Mouse (Mus musculus) intestine, embryonic 16.5 days (tissue): ENCODE results near the gene Hspa12a. TPM values are rescaled to one million over a fixed set of nuclear protein-coding genes. Genes with fewer than 3 reads are reported as not detected.

Experiments used
- ATAC-seq: fragments of 200-750 bp; cut with Nextera tagmentation; 2 replicates; pipeline ENCODE4 v1.8.0; 2017; ENCODE audit warnings: moderate TSS enrichment, moderate library complexity
- H3K27ac ChIP-seq: fragments of 300-500 bp; sonication (generic); 2 replicates; pipeline ENCODE4 v1.5.1; 2014; ENCODE audit warnings: mild to moderate bottlenecking, low read length
- H3K27me3 ChIP-seq: fragments of 300-500 bp; sonication (generic); replicated peaks from 2 replicates; pipeline ENCODE4 v1.6.1; 2014; ENCODE audit warnings: low read length, control low read depth, mixed read lengths; ENCODE audit not compliant: control insufficient read depth, insufficient read depth
- H3K36me3 ChIP-seq: fragments of 300-500 bp; sonication (generic); 2 replicates; pipeline ENCODE4 v1.6.1; 2014; ENCODE audit warnings: low read length, control low read depth; ENCODE audit not compliant: control insufficient read depth, insufficient read depth
- H3K4me1 ChIP-seq: fragments of 300-500 bp; sonication (generic); 2 replicates; pipeline ENCODE4 v1.6.1; 2014; ENCODE audit warnings: low read length, control low read depth, mixed read lengths; ENCODE audit not compliant: control insufficient read depth, insufficient read depth
- H3K4me2 ChIP-seq: fragments of 300-500 bp; sonication (generic); 2 replicates; pipeline ENCODE4 v1.6.1; 2014; ENCODE audit warnings: low read depth, low read length, control low read depth
- H3K4me3 ChIP-seq: fragments of 300-500 bp; sonication (generic); 2 replicates; pipeline ENCODE4 v1.5.1; 2014; ENCODE audit warnings: mild to moderate bottlenecking, low read length
- H3K9ac ChIP-seq: fragments of 300-500 bp; sonication (generic); 2 replicates; pipeline ENCODE4 v1.6.1; 2014; ENCODE audit warnings: low read depth, low read length
- H3K9me3 ChIP-seq: fragments of 300-500 bp; sonication (generic); 2 replicates; pipeline ENCODE4 v1.6.1; 2016; ENCODE audit warnings: low read length, control low read depth; ENCODE audit not compliant: control insufficient read depth
- WGBS: fragments of 180-500 bp; shearing (Covaris S2); extraction: QIAGEN DNeasy Blood & Tissue Kit; methylation state at CpG from one replicate; pipeline ENCODE4 v1.1.7; 2014; 5-methylcytosine and 5-hydroxymethylcytosine counted together
- polyA plus RNA-seq: library from polyadenylated mRNA; unstranded; fragments of >200 nt; fragmentation: Nextera tagmentation; extraction: Ambion mirVana; gene quantifications from 2 replicates; pipeline ENCODE4 v1.2.1, GENCODE M21; 2015

Hspa12a gene
- polyA plus RNA-seq, 1 experiment from 2014 or later = 4.2 TPM

GRCm38 (mm10) chr19:58823301-58823700, 120.2 kb downstream of the Hspa12a start:
- Histone ChIP-seq H3K27me3 (no peaks in the 10 kb centered on the region), H3K4me3 (no peak overlapping the region), H3K9ac (no peak overlapping the region), H3K4me1 (no peaks in the 10 kb centered on the region), H3K27ac (no peak overlapping the region), H3K4me2 (no peak overlapping the region), H3K36me3 (no peaks in the 10 kb centered on the region), H3K9me3 (no peaks in the 10 kb centered on the region)
- ATAC-seq = no peak
- WGBS = 78% methylated on average over 3 of the region's 3 CpGs

- no peak overlapping the region for H3K4me2 ChIP-seq
- no peaks in the 10 kb centered on the region for H3K9me3 ChIP-seq
- H3K27me3 ChIP-seq = no peaks in the 10 kb centered on the region
- no peak overlapping the region for H3K27ac ChIP-seq
- H3K4me3 ChIP-seq = no peak overlapping the region
- no peaks in the 10 kb centered on the region for H3K36me3 ChIP-seq
- H3K4me1 ChIP-seq = no peaks in the 10 kb centered on the region
- no peak for ATAC-seq
- WGBS = 65% methylated on average over 20 of the region's 20 CpGs
- H3K9ac ChIP-seq = no peak overlapping the region
Observed at GRCm38 (mm10) chr19:58822454-58823200, 120.8 kb downstream of the Hspa12a start.

GRCm38 (mm10) chr19:58818571-58819415, 124.7 kb downstream of the Hspa12a start:
- H3K9me3 ChIP-seq = no peaks in the 10 kb centered on the region
- H3K27ac ChIP-seq = no peak overlapping the region
- H3K36me3 ChIP-seq = no peaks in the 10 kb centered on the region
- ATAC-seq = no peak
- H3K4me3 ChIP-seq = no peak overlapping the region
- H3K27me3 ChIP-seq = no peaks in the 10 kb centered on the region
- H3K4me2 ChIP-seq = no peak overlapping the region
- WGBS = 65% methylated on average over 14 of the region's 14 CpGs
- 0 out of 2 replicates have a peak, but pooled peaks cover 4% of the 10 kb centered on the region for H3K4me1 ChIP-seq
- H3K9ac ChIP-seq = no peak overlapping the region

GRCm38 (mm10) chr19:58817398-58817797, 126.1 kb downstream of the Hspa12a start:
- no peak overlapping the region for H3K9ac ChIP-seq
- 78% methylated on average over 11 of the region's 11 CpGs for WGBS
- H3K36me3 ChIP-seq = no peaks in the 10 kb centered on the region
- no peak overlapping the region for H3K4me2 ChIP-seq
- H3K27me3 ChIP-seq = no peaks in the 10 kb centered on the region
- H3K4me3 ChIP-seq = no peak overlapping the region
- no peaks in the 10 kb centered on the region for H3K9me3 ChIP-seq
- ATAC-seq = no peak
- H3K27ac ChIP-seq = no peak overlapping the region
- 0 out of 2 replicates have a peak, but pooled peaks cover 4% of the 10 kb centered on the region for H3K4me1 ChIP-seq

- Histone ChIP-seq H3K27ac (0 out of 2 replicates have a peak overlapping the region, but pooled peaks have one; percentile 28), H3K9ac (no peak overlapping the region)
- peak; percentile 64; the same call in 1 of the 2 replicates for ATAC-seq
Observed at GRCm38 (mm10) chr19:58816453-58817041, 126.9 kb downstream of the Hspa12a start.

GRCm38 (mm10) chr19:58815179-58815922, 128.1 kb downstream of the Hspa12a start:
- no peak for ATAC-seq
- no peaks in the 10 kb centered on the region for H3K36me3 ChIP-seq
- no peak overlapping the region for H3K4me2 ChIP-seq
- no peaks in the 10 kb centered on the region for H3K27me3 ChIP-seq
- H3K4me1 ChIP-seq = 0 out of 2 replicates have a peak, but pooled peaks cover 4% of the 10 kb centered on the region
- H3K4me3 ChIP-seq = no peak overlapping the region
- no peaks in the 10 kb centered on the region for H3K9me3 ChIP-seq
- WGBS = 82% methylated on average over 13 of the region's 13 CpGs
- H3K9ac ChIP-seq = no peak overlapping the region
- no peak overlapping the region for H3K27ac ChIP-seq

More at GRCm38 (mm10) chr19:58816453-58817041, 126.9 kb downstream of the Hspa12a start:
- Histone ChIP-seq H3K27me3 (no peaks in the 10 kb centered on the region), H3K4me3 (no peak overlapping the region), H3K36me3 (no peaks in the 10 kb centered on the region), H3K4me2 (no peak overlapping the region), H3K4me1 (0 out of 2 replicates have a peak, but pooled peaks cover 4% of the 10 kb centered on the region), H3K9me3 (no peaks in the 10 kb centered on the region)
- WGBS = 60% methylated on average over 17 of the region's 17 CpGs

- Histone ChIP-seq H3K4me3 (no peak overlapping the region), H3K4me1 (no peaks in the 10 kb centered on the region), H3K9me3 (no peaks in the 10 kb centered on the region), H3K9ac (no peak overlapping the region), H3K36me3 (no peaks in the 10 kb centered on the region), H3K27me3 (no peaks in the 10 kb centered on the region), H3K27ac (no peak overlapping the region), H3K4me2 (no peak overlapping the region)
- 73% methylated on average over 5 of the region's 5 CpGs for WGBS
- ATAC-seq = no peak
Observed at GRCm38 (mm10) chr19:58810536-58810935, 132.9 kb downstream of the Hspa12a start.

- no peak overlapping the region for H3K4me2 ChIP-seq
- 78% methylated on average over 6 of the region's 6 CpGs for WGBS
- H3K4me3 ChIP-seq = no peak overlapping the region
- H3K9ac ChIP-seq = no peak overlapping the region
- no peaks in the 10 kb centered on the region for H3K4me1 ChIP-seq
- no peak for ATAC-seq
- no peaks in the 10 kb centered on the region for H3K36me3 ChIP-seq
- H3K9me3 ChIP-seq = no peaks in the 10 kb centered on the region
- H3K27me3 ChIP-seq = no peaks in the 10 kb centered on the region
- H3K27ac ChIP-seq = no peak overlapping the region
Observed at GRCm38 (mm10) chr19:58808864-58809263, 134.6 kb downstream of the Hspa12a start.
